17 mouse cellular contexts compared by ENCODE assay signal in the genomic region with DNA sequence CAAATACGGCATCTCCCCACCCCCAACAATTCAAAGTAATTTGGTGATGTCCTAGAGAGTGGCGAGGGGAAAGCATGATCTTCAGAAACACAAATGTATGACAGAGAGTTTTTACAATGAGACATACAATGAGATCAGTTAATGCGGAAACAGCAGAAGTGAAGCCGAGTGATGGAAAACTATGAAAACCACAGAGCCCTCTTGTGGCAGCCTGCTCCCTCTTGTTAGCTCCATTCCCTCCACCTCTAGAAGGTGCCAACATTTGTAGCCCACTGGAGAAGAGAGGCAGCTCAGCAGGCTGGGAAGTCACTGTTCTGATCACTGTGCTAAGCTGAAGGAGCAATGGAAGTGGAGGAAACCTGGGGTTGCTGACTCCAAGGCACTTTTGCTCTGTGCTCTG. TPM values are rescaled to one million over a fixed set of nuclear protein-coding genes. Genes with fewer than 3 reads are reported as not detected.
DNase-seq lines count a peak whose midpoint lies in the region; ATAC-seq and TF ChIP-seq lines count a peak whose summit lies in the region.
"Had no signal": no experiment of that assay in that cellular context is flagged by ENCODE, and none has a peak within 500 bp of the region (broad histone marks: within the 10 kb centered on the region; RNA-seq: fewer than 3 reads in every experiment).

No protein-coding gene starts in this region.

- ATAC-seq in midbrain, embryonic 14.5 days (ENCODE audit: low FRiP score, low TSS enrichment): no peak
- ATAC-seq in midbrain, embryonic 13.5 days: no peak
- ATAC-seq: intestine, embryonic 15.5 days; lung, postnatal 0 days had no signal

- H3K9me3 ChIP-seq in midbrain, embryonic 14.5 days (ENCODE audit: control insufficient read depth, low read length): no peaks in the 10 kb centered on the region
- no peaks in the 10 kb centered on the region for H3K9me3 ChIP-seq in midbrain, embryonic 13.5 days
- no peaks in the 10 kb centered on the region for H3K9me3 ChIP-seq in midbrain, embryonic 10.5 days (replicated peaks)
- H3K9me3 ChIP-seq: heart, embryonic 10.5 days; intestine, embryonic 15.5 days had no signal

- peak; percentile 44 for TF ChIP-seq CTCF in cortical plate, adult 2 months (IDR thresholded peaks at IDR 0.05; ENCODE audit: extremely low read depth, insufficient read depth, low read length)

- 66% methylated on average over 4 of the region's 4 CpGs for WGBS in midbrain, embryonic 14.5 days
- WGBS in midbrain, embryonic 13.5 days: 65% methylated on average over 4 of the region's 4 CpGs
- 77% methylated on average over 4 of the region's 4 CpGs for WGBS in midbrain, embryonic 10.5 days

- TF ChIP-seq POLR2A in cortical plate, adult 2 months (IDR thresholded peaks at IDR 0.05; ENCODE audit: extremely low read depth, insufficient read depth, low read length): no peak

- H3K36me3 ChIP-seq in midbrain, embryonic 14.5 days (ENCODE audit: control insufficient read depth, insufficient read depth, low read length): no peaks in the 10 kb centered on the region
- no peaks in the 10 kb centered on the region for H3K36me3 ChIP-seq in midbrain, embryonic 13.5 days
- no peaks in the 10 kb centered on the region for H3K36me3 ChIP-seq in midbrain, embryonic 10.5 days
- H3K36me3 ChIP-seq: heart, embryonic 10.5 days; intestine, embryonic 15.5 days had no signal

- H3K27ac ChIP-seq in midbrain, embryonic 14.5 days (replicated peaks; ENCODE audit: low read depth, low read length): no peak overlapping the region
- H3K27ac ChIP-seq in midbrain, embryonic 13.5 days: no peak overlapping the region
- no peak overlapping the region for H3K27ac ChIP-seq in cortical plate, adult 2 months (ENCODE audit: insufficient read depth, low read length)
- H3K27ac ChIP-seq in midbrain, embryonic 10.5 days (replicated peaks): no peak overlapping the region
- H3K27ac ChIP-seq: gastrocnemius, adult 2 months; heart, embryonic 10.5 days; intestine, embryonic 15.5 days had no signal

- peak; percentile 2 to 7 for DNase-seq in cerebellum, adult 18-20 months
- no peak for DNase-seq in cerebellum, adult 11 months
- DNase-seq in heart, adult 11 months: peak; percentile 27
- no peak for DNase-seq in heart, adult 9 months (ENCODE audit: low spot score in 2 of 2)
- DNase-seq in midbrain, embryonic 14.5 days: peak; percentile 72
- no peak for DNase-seq in midbrain, embryonic 10.5 days (ENCODE audit: low spot score)
- DNase-seq: adrenal gland, adult 2 months; gastrocnemius, adult 2 months; heart, postnatal 36 days; kidney, postnatal 25 days had no signal

- H3K4me1 ChIP-seq in midbrain, embryonic 14.5 days (ENCODE audit: control insufficient read depth, insufficient read depth, low read length): no peaks in the 10 kb centered on the region
- H3K4me1 ChIP-seq in midbrain, embryonic 13.5 days (replicated peaks): no peaks in the 10 kb centered on the region
- no peaks in the 10 kb centered on the region for H3K4me1 ChIP-seq in cortical plate, adult 2 months (ENCODE audit: control insufficient read depth, insufficient read depth, low read length)
- H3K4me1 ChIP-seq in midbrain, embryonic 10.5 days: no peaks in the 10 kb centered on the region
- H3K4me1 ChIP-seq: heart, embryonic 10.5 days; intestine, embryonic 15.5 days had no signal

- no peak overlapping the region for H3K4me2 ChIP-seq in midbrain, embryonic 14.5 days (ENCODE audit: low read length)
- H3K4me2 ChIP-seq in midbrain, embryonic 13.5 days (replicated peaks): no peak overlapping the region
- H3K4me2 ChIP-seq: intestine, embryonic 15.5 days; liver, embryonic 11.5 days had no signal

- no peak overlapping the region for H3K9ac ChIP-seq in midbrain, embryonic 14.5 days (replicated peaks; ENCODE audit: low read length)
- H3K9ac ChIP-seq in midbrain, embryonic 13.5 days (replicated peaks): no peak overlapping the region
- H3K9ac ChIP-seq: intestine, embryonic 15.5 days had no signal

- H3K4me3 ChIP-seq in midbrain, embryonic 14.5 days (replicated peaks; ENCODE audit: low read depth, low read length): no peak overlapping the region
- no peak overlapping the region for H3K4me3 ChIP-seq in midbrain, embryonic 13.5 days (replicated peaks)
- no peak overlapping the region for H3K4me3 ChIP-seq in cortical plate, adult 2 months (ENCODE audit: insufficient read depth, low read length)
- no peak overlapping the region for H3K4me3 ChIP-seq in midbrain, embryonic 10.5 days
- H3K4me3 ChIP-seq: gastrocnemius, adult 2 months; heart, embryonic 10.5 days; intestine, embryonic 15.5 days had no signal

- H3K27me3 ChIP-seq in midbrain, embryonic 14.5 days (ENCODE audit: control insufficient read depth, insufficient read depth, low read length): no peaks in the 10 kb centered on the region
- H3K27me3 ChIP-seq in midbrain, embryonic 13.5 days: no peaks in the 10 kb centered on the region
- H3K27me3 ChIP-seq in midbrain, embryonic 10.5 days (ENCODE audit: low read depth, poor library complexity, severe bottlenecking): no peaks in the 10 kb centered on the region
- H3K27me3 ChIP-seq: intestine, embryonic 15.5 days had no signal

RNA-seq across cellular contexts. Expression of a gene that starts 15.2 kb away (rescaled TPM):
- not detected in 2 replicates for polyA plus RNA-seq in midbrain, embryonic 14.5 days (2014; fragmentation: Nextera tagmentation; extraction: Ambion mirVana)
- not detected in 2 replicates for polyA plus RNA-seq in midbrain, embryonic 13.5 days (2015; fragmentation: Nextera tagmentation; extraction: Ambion mirVana)
- 0.06 TPM in 1 of 2 replicates, not detected in the other for polyA plus RNA-seq in cortical plate, adult 2 months (2012; rRNA removed)
- not detected in 2 replicates for polyA plus RNA-seq in midbrain, embryonic 10.5 days (2016; fragmentation: Nextera tagmentation; extraction: Ambion mirVana)
- polyA plus RNA-seq: adrenal gland, adult 2 months; heart, embryonic 10.5 days; liver, embryonic 11.5 days; urinary bladder, adult 2 months had no signal

RNA-seq across cellular contexts. Expression of a gene that starts 35.2 kb away (rescaled TPM):
- polyA plus RNA-seq in midbrain, embryonic 14.5 days (2014; fragmentation: Nextera tagmentation; extraction: Ambion mirVana): not detected in 2 replicates
- not detected in 2 replicates for polyA plus RNA-seq in midbrain, embryonic 13.5 days (2015; fragmentation: Nextera tagmentation; extraction: Ambion mirVana)
- polyA plus RNA-seq in cortical plate, adult 2 months (2012; rRNA removed): not detected in 2 replicates
- polyA plus RNA-seq in midbrain, embryonic 10.5 days (2016; fragmentation: Nextera tagmentation; extraction: Ambion mirVana): not detected in 2 replicates
- polyA plus RNA-seq: adrenal gland, adult 2 months; heart, embryonic 10.5 days; intestine, embryonic 15.5 days; liver, embryonic 11.5 days; lung, postnatal 0 days; urinary bladder, adult 2 months had no signal

Comparison
In these comparisons a context has a peak if more than half of its experiments do, and no peak if none do; other contexts are left out.
1. DNase-seq: peak in cerebellum, adult 18-20 months (2 of 2), heart, adult 11 months (single experiment) and midbrain, embryonic 14.5 days (single experiment); none in cerebellum, adult 11 months (single experiment), heart, adult 9 months (0 of 2) and midbrain, embryonic 10.5 days (single experiment).